Mouse (Mus musculus) liver, embryonic 12.5 days (tissue): ENCODE results near the gene Lsm3. TPM values are rescaled to one million over a fixed set of nuclear protein-coding genes. Genes with fewer than 3 reads are reported as not detected.

Experiments
- ATAC-seq: fragments of 200-750 bp; cut with Nextera tagmentation; 2 replicates; pipeline ENCODE4 v1.8.0; 2017; ENCODE audit warnings: moderate number of reproducible peaks, mild to moderate bottlenecking, moderate library complexity
- H3K27ac ChIP-seq: fragments of 300-500 bp; sonication (generic); 2 replicates; pipeline ENCODE4 v1.5.1; 2016; ENCODE audit warnings: mild to moderate bottlenecking
- H3K27me3 ChIP-seq: fragments of 300-500 bp; sonication (generic); replicated peaks from 2 replicates; pipeline ENCODE4 v1.6.1; 2016; ENCODE audit warnings: mild to moderate bottlenecking, moderate library complexity
- H3K36me3 ChIP-seq: fragments of 300-500 bp; sonication (generic); 2 replicates; pipeline ENCODE4 v1.6.1; 2016; ENCODE audit warnings: mild to moderate bottlenecking, moderate library complexity
- H3K4me1 ChIP-seq: fragments of 300-500 bp; sonication (generic); 2 replicates; pipeline ENCODE4 v1.6.1; 2016
- H3K4me2 ChIP-seq: fragments of 300-500 bp; sonication (generic); 2 replicates; pipeline ENCODE4 v1.6.1; 2016; ENCODE audit warnings: mild to moderate bottlenecking, moderate library complexity
- H3K4me3 ChIP-seq: fragments of 300-500 bp; sonication (generic); 2 replicates; pipeline ENCODE4 v1.5.1; 2016; ENCODE audit warnings: mild to moderate bottlenecking, moderate library complexity
- H3K9ac ChIP-seq: fragments of 300-500 bp; sonication (generic); 2 replicates; pipeline ENCODE4 v1.6.1; 2016; ENCODE audit warnings: mild to moderate bottlenecking, moderate library complexity
- H3K9me3 ChIP-seq: fragments of 300-500 bp; sonication (generic); replicated peaks from 2 replicates; pipeline ENCODE4 v1.6.1; 2016; ENCODE audit warnings: mild to moderate bottlenecking, moderate library complexity
- WGBS: fragments of 180-500 bp; shearing (Covaris S2); methylation state at CpG from one replicate; pipeline ENCODE4 v1.1.7; 2016; ENCODE audit not compliant: insufficient replicate concordance; 5-methylcytosine and 5-hydroxymethylcytosine counted together
- polyA plus RNA-seq: library from polyadenylated mRNA; unstranded; fragments of >200 nt; fragmentation: Nextera tagmentation; extraction: Ambion mirVana; gene quantifications from 2 replicates; pipeline ENCODE4 v1.2.1, GENCODE M21; 2016

Gene Lsm3
- polyA plus RNA-seq, 1 experiment from 2014 or later: 189 TPM

GRCm38 (mm10) chr6:91563031-91563430 is 47.3 kb downstream of the Lsm3 start:
- no peaks in the 10 kb centered on the region for H3K36me3 ChIP-seq
- no peak overlapping the region for H3K9ac ChIP-seq
- no peak overlapping the region for H3K4me3 ChIP-seq
- no peaks in the 10 kb centered on the region for H3K4me1 ChIP-seq
- no peaks in the 10 kb centered on the region for H3K27me3 ChIP-seq
- H3K4me2 ChIP-seq: no peak overlapping the region
- ATAC-seq: no peak
- no peaks in the 10 kb centered on the region for H3K9me3 ChIP-seq
- 44% methylated on average over 3 of the region's 3 CpGs for WGBS
- H3K27ac ChIP-seq: no peak overlapping the region

- no peak overlapping the region for H3K4me2 ChIP-seq
- H3K27ac ChIP-seq: no peak overlapping the region
- WGBS: 51% methylated on average over 9 of the region's 9 CpGs
- no peak for ATAC-seq
- H3K4me3 ChIP-seq: no peak overlapping the region
- H3K4me1 ChIP-seq: no peaks in the 10 kb centered on the region
- no peaks in the 10 kb centered on the region for H3K27me3 ChIP-seq
- H3K9ac ChIP-seq: no peak overlapping the region
- no peaks in the 10 kb centered on the region for H3K36me3 ChIP-seq
- no peaks in the 10 kb centered on the region for H3K9me3 ChIP-seq
These were observed 50.7 kb downstream of the Lsm3 start for GRCm38 (mm10) chr6:91566407-91566806.

Other genes starting within 250 kb of the Lsm3 start
- 0.04 TPM in 1 of 2 replicates, not detected in the other for gene Wnt7a, start 104.6 kb upstream of the Lsm3 start, polyA plus RNA-seq
- gene Chchd4, start 42.4 kb upstream of the Lsm3 start, polyA plus RNA-seq: 26.5 and 31.5 TPM in 2 replicates
- gene Tmem43, start 42.2 kb upstream of the Lsm3 start, polyA plus RNA-seq: 17.3 and 18.2 TPM in 2 replicates
- 7.7 and 8.3 TPM in 2 replicates for gene Xpc, start within 50 bp of the Lsm3 start, polyA plus RNA-seq
- gene Slc6a6, start 168.1 kb downstream of the Lsm3 start, polyA plus RNA-seq: 22.1 and 24.9 TPM in 2 replicates